Mouse (Mus musculus) heart, embryonic 14.5 days (tissue): ENCODE measurements around the gene Sirt7. TPM values are rescaled to one million over a fixed set of nuclear protein-coding genes. Genes with fewer than 3 reads are reported as not detected.
A peak's percentile ranks its signal among the peaks of the same experiment; 100 is the strongest.

Experiments used
- ATAC-seq: fragments of 200-750 bp; cut with Nextera tagmentation; 2 replicates; pipeline ENCODE4 v1.8.0; 2017; ENCODE audit warnings: low read depth, moderate TSS enrichment; ENCODE audit not compliant: insufficient number of reproducible peaks, insufficient read depth, low FRiP score
- H3K27ac ChIP-seq, 2 experiments: fragments of 200-500 bp in 1 of 2; fragments of 300-500 bp in 1 of 2; sonication (generic) in 1 of 2; replicated peaks in 1 of 2; 2 replicates each; pipeline ENCODE4 v1.5.1; 2012 to 2014; ENCODE audit warnings: low read depth in 2 of 2, low read length in 2 of 2, control low read depth in 1 of 2, mild to moderate bottlenecking in 1 of 2, mixed read lengths in 1 of 2; ENCODE audit not compliant: control insufficient read depth in 1 of 2, insufficient read depth in 1 of 2
- H3K27me3 ChIP-seq: fragments of 300-500 bp; sonication (generic); 2 replicates; pipeline ENCODE4 v1.6.1; 2014; ENCODE audit warnings: mild to moderate bottlenecking, low read length, control low read depth; ENCODE audit not compliant: control insufficient read depth, insufficient read depth
- H3K36me3 ChIP-seq: fragments of 300-500 bp; sonication (generic); 2 replicates; pipeline ENCODE4 v1.6.1; 2014; ENCODE audit warnings: mild to moderate bottlenecking, control low read depth, low read length, mixed read lengths; ENCODE audit not compliant: control insufficient read depth, insufficient read depth
- H3K4me1 ChIP-seq, 2 experiments: fragments of 200-500 bp in 1 of 2; fragments of 300-500 bp in 1 of 2; sonication (generic) in 1 of 2; 2 replicates each; pipeline ENCODE4 v1.6.1; 2012 to 2014; ENCODE audit warnings: low read length in 2 of 2, control low read depth in 1 of 2, mixed read lengths in 1 of 2; ENCODE audit not compliant: control insufficient read depth in 2 of 2, insufficient read depth in 2 of 2
- H3K4me2 ChIP-seq: fragments of 300-500 bp; sonication (generic); 2 replicates; pipeline ENCODE4 v1.6.1; 2014; ENCODE audit warnings: mild to moderate bottlenecking, low read length
- H3K4me3 ChIP-seq, 2 experiments: fragments of 200-500 bp in 1 of 2; fragments of 300-500 bp in 1 of 2; sonication (generic) in 1 of 2; 2 replicates each; pipeline ENCODE4 v1.5.1; 2012 to 2014; ENCODE audit warnings: low read length in 2 of 2, mild to moderate bottlenecking in 2 of 2, control low read depth in 1 of 2, low read depth in 1 of 2, moderate library complexity in 1 of 2; ENCODE audit not compliant: control insufficient read depth in 1 of 2, insufficient read depth in 1 of 2
- H3K9ac ChIP-seq: fragments of 300-500 bp; sonication (generic); 2 replicates; pipeline ENCODE4 v1.6.1; 2014; ENCODE audit warnings: mild to moderate bottlenecking, low read length
- H3K9me3 ChIP-seq: fragments of 300-500 bp; sonication (generic); 2 replicates; pipeline ENCODE4 v1.6.1; 2016; ENCODE audit warnings: low read length, control low read depth; ENCODE audit not compliant: control insufficient read depth
- WGBS: fragments of 180-500 bp; shearing (Covaris S2); extraction: QIAGEN DNeasy Blood & Tissue Kit; methylation state at CpG from one replicate; pipeline ENCODE4 v1.1.7; 2014; 5-methylcytosine and 5-hydroxymethylcytosine counted together
- microRNA-seq: library from miRNA; unstranded; fragments of <30 nt; microRNA quantifications from one replicate; pipeline ENCODE4, GENCODE M21; 2016
- polyA plus RNA-seq: library from polyadenylated mRNA; unstranded; fragments of >200 nt; fragmentation: Nextera tagmentation; extraction: Ambion mirVana; gene quantifications from 2 replicates; pipeline ENCODE4 v1.2.1, GENCODE M21; 2014

Sirt7 gene
- polyA plus RNA-seq, 1 experiment from 2014 or later = 18.5 TPM

DNA sequence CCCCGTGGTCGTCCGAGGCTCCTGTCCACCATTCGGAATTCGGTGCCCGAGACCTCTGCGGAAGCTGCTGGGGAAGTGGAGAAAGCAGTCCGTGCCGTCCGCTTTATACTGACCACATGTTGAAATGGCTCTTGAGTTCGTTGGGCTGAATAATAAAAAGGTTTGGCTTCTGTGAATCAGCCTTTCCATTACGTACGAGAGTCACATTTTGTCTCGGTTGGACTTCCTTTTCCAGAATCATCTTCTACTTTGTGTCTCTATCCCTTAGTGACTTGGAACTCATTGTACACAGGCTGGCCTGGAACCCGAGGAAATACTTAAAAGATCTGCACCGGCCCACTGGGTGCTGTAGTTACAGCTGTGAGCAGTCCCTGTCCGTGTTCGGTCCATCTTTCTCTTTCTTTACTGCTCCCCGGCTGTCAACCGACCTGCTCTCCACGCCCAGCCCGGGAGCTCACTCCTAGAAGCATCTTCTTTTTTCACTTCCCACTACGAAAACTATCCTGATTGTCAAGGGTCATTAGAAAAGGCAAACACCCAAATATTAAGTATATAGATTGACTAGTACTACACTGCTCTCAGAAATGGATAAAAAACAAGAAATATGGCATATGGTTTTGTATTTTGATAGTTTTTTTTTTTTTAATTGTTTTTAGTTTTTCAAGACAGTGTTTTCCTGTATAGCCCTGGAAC is 51.3 kb downstream of the Sirt7 start:
- Histone ChIP-seq H3K4me3 (peak overlapping the region; percentile 78 to 87), H3K4me1 (peaks cover 9 to 24% of the 10 kb centered on the region in 2 experiments), H3K9ac (peak overlapping the region; percentile 96), H3K4me2 (peak overlapping the region; percentile 92), H3K36me3 (peaks cover 49% of the 10 kb centered on the region), H3K27me3 (no peaks in the 10 kb centered on the region), H3K9me3 (no peaks in the 10 kb centered on the region), H3K27ac (peak overlapping the region; percentile 96 to 99)
- no peak for ATAC-seq
- WGBS = under 1% methylated on average over 23 of the region's 23 CpGs

DNA sequence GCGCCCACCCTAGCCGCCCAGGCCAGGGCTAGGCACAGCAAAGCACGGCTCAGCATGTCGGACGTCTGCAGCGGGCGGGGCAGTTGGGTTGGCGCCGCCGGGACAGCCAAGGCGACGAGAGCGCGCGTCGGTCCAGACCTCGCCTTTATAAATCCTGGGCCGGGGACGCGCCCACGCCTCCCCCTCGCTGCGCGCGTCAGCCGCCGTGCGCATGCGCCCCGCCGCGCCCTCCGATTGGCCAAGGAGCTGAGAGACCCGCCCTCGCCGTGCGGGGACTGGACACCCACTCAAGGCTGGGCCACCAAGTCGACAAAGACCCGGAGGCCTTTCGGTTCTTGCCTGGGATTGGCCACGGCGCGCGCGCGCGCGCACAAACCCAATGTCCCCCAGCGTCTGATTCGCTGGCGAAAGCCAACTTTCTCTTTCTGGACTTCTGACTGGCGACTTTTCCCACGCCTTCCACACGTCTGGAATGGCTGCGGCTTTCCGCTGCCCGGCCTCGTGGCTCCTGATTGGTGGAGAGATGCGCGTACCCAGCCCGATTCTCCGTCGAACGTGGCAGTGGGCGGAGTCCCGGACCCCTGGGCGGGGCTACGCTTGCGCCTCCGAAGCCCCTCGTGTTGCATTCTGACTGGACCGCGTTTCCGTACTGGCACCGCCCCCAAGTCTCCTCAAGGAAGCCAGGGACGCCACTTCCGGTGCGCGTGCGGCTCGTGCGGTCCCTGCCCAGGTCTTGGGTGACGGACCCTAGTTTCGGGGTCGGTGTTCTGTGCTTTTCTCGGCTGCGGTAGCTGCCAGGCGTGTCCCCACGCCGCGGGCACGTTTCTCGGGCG is 52.1 kb downstream of the Sirt7 start, which contains the start of gene P4hb:
Gene P4hb, minus strand, starts transcription at position 502 of the 833 bp plus-strand sequence.
- H3K9ac ChIP-seq = peak within 1 kb of the TSS; percentile 96
- H3K4me3 ChIP-seq = peak within 1 kb of the TSS; percentile 87
- H3K27me3 ChIP-seq = no peaks in the 10 kb centered on the region
- peak within 1 kb of the TSS; percentile 92 for H3K4me2 ChIP-seq
- H3K4me1 ChIP-seq = peaks cover 9 to 24% of the 10 kb centered on the region in 2 experiments
- peaks cover 49% of the 10 kb centered on the region for H3K36me3 ChIP-seq
- whole genome bisulfite sequencing = under 1% methylated on average over 93 of the region's 94 CpGs
- no peaks in the 10 kb centered on the region for H3K9me3 ChIP-seq
- peak; percentile 96 for ATAC-seq
- peak within 1 kb of the TSS; percentile 96 to 99 for H3K27ac ChIP-seq

DNA sequence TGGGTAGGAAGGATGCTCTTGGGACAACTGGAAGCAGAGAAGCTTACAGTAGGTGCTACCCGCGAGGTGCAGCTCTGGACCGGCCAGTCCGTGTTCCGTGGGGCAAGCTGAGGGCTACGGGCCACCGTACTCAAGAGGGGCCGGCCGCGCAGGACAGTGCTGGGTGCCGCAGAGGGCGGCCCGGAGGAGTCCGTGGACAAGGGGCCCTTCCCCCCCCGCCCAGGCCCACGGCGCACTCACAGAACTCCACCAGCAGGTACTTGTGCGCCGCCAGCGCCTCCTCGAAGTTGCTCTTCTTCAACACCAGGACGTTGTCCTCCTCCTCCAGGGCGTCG is 52.7 kb downstream of the Sirt7 start:
- peaks cover 49% of the 10 kb centered on the region for H3K36me3 ChIP-seq
- peak overlapping the region; percentile 76 to 99 for H3K27ac ChIP-seq
- H3K4me1 ChIP-seq = peaks cover 9 to 24% of the 10 kb centered on the region in 2 experiments
- peak; percentile 39 for ATAC-seq
- H3K27me3 ChIP-seq = no peaks in the 10 kb centered on the region
- H3K4me2 ChIP-seq = peak overlapping the region; percentile 91
- under 1% methylated on average over 24 of the region's 24 CpGs for WGBS
- peak overlapping the region; percentile 87 for H3K4me3 ChIP-seq
- peak overlapping the region; percentile 94 for H3K9ac ChIP-seq
- no peaks in the 10 kb centered on the region for H3K9me3 ChIP-seq

DNA sequence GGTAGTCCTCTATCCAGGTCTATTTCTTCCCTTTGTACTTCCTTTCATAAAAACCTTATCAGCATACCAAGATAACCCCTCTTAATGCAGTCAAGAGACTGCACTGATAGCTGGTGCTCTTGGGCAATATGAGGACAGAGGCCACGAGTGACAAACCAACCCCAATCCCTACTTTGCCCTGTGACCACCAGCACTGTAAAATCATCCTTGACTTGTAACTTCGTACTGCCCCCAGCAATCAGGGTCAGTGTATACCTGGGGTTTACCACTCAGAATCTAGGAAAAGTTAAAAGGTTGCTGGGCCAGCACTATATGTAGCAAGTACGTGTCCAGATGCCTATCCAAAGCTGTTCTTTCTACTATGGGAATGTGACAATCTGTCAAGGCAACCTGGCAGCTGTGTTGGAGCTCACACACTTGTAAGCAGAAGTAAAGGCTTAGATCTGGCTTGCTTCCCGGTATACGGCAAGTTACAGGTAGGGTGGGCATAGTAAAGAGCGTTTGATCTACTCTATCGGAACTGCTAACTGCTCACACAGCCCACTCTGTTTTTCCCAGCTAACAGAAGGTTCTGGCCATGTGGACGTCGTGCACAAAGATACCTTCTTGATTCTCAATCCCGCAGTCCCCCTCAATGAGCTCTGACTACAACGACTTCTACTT is 53.2 kb downstream of the Sirt7 start:
- Histone ChIP-seq H3K4me3 (peak overlapping the region; percentile 87), H3K4me1 (peaks cover 9 to 24% of the 10 kb centered on the region in 2 experiments), H3K36me3 (peaks cover 49% of the 10 kb centered on the region), H3K27ac (peak overlapping the region; percentile 76 to 99; a peak in 3 of 4 replicates), H3K9me3 (no peaks in the 10 kb centered on the region), H3K4me2 (peak overlapping the region; percentile 91), H3K9ac (peak overlapping the region; percentile 94), H3K27me3 (no peaks in the 10 kb centered on the region)
- 5% methylated on average over 11 of the region's 11 CpGs for WGBS
- ATAC-seq = no peak

DNA sequence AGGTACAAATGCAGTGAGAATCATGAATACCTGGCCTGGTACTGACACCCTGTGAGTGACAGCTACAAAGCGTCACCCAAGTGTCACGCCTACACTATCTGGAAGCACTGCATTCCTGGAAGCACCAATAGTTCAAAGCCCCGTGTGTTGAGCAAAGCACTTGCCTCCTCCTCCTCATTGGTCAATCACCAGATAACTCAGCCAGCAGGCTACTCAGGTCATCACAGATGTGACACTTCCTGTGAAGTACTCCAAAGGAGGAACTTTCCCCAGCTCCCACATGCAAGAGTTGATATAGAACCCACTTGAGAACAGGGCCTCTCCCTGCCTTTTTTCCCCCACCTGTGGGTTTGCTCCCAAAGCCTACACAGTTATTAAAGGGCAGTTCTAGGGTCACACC is 53.9 kb downstream of the Sirt7 start:
- 41% methylated on average over 3 of the region's 3 CpGs for WGBS

More for the DNA sequence above, 53.9 kb downstream of the Sirt7 start:
- H3K4me3 ChIP-seq = peak overlapping the region; percentile 87; a peak in 2 of 4 replicates
- H3K9ac ChIP-seq = peak overlapping the region; percentile 94
- H3K27ac ChIP-seq = no peak overlapping the region
- H3K9me3 ChIP-seq = no peaks in the 10 kb centered on the region
- peak overlapping the region; percentile 91 for H3K4me2 ChIP-seq
- peaks cover 56% of the 10 kb centered on the region for H3K36me3 ChIP-seq
- peaks cover 9 to 24% of the 10 kb centered on the region in 2 experiments for H3K4me1 ChIP-seq
- H3K27me3 ChIP-seq = no peaks in the 10 kb centered on the region
- no peak for ATAC-seq

Small RNAs within 50 kb of the gene (microRNA-seq; reads per million reads assigned to microRNA genes)
- not detected for gene Mir6936

Other genes with a start within 250 kb of the Sirt7 start
- 30.6 and 32.8 TPM in 2 replicates for gene Faap100, start 246.5 kb downstream of the Sirt7 start, polyA plus RNA-seq
- 35.6 and 37.2 TPM in 2 replicates for gene Nploc4, start 187.5 kb downstream of the Sirt7 start, polyA plus RNA-seq
- not detected in 2 replicates for gene Tspan10, start 182.6 kb downstream of the Sirt7 start, polyA plus RNA-seq
- gene Pde6g, start 171.7 kb downstream of the Sirt7 start, polyA plus RNA-seq = 0.23 TPM in 1 of 2 replicates, not detected in the other
- gene Oxld1, start 167.2 kb downstream of the Sirt7 start, polyA plus RNA-seq = 24.9 and 26.0 TPM in 2 replicates
- 19.5 and 20.2 TPM in 2 replicates for gene Ccdc137, start 167.1 kb downstream of the Sirt7 start, polyA plus RNA-seq
- gene Arl16, start 157.6 kb downstream of the Sirt7 start, polyA plus RNA-seq = 40.0 and 44.4 TPM in 2 replicates
- 225 and 239 TPM in 2 replicates for gene Mrpl12, start 140.6 kb downstream of the Sirt7 start, polyA plus RNA-seq
- gene Slc25a10, start 133.4 kb downstream of the Sirt7 start, polyA plus RNA-seq = 39.4 and 41.7 TPM in 2 replicates
- 2.3 and 2.5 TPM in 2 replicates for gene Gcgr, start 94.5 kb downstream of the Sirt7 start, polyA plus RNA-seq
- gene Mcrip1, start 75.5 kb downstream of the Sirt7 start, polyA plus RNA-seq = 153 and 158 TPM in 2 replicates
- gene Ppp1r27, start 74.1 kb downstream of the Sirt7 start, polyA plus RNA-seq = not detected in 2 replicates
- gene P4hb, start 52.0 kb downstream of the Sirt7 start, polyA plus RNA-seq = 431 and 451 TPM in 2 replicates
- gene Arhgdia, start 43.6 kb downstream of the Sirt7 start, polyA plus RNA-seq = 360 and 367 TPM in 2 replicates
- 251 and 254 TPM in 2 replicates for gene Alyref, start 26.9 kb downstream of the Sirt7 start, polyA plus RNA-seq
- gene Anapc11, start 26.8 kb downstream of the Sirt7 start, polyA plus RNA-seq = 223 and 251 TPM in 2 replicates
- 17.5 and 18.9 TPM in 2 replicates for gene Npb, start 16.8 kb downstream of the Sirt7 start, polyA plus RNA-seq
- gene Pcyt2, start 7.3 kb downstream of the Sirt7 start, polyA plus RNA-seq = 72.0 and 73.2 TPM in 2 replicates
- gene Mafg, start 8.4 kb upstream of the Sirt7 start, polyA plus RNA-seq = 16.6 and 18.1 TPM in 2 replicates
- gene Pycr1, start 18.5 kb upstream of the Sirt7 start, polyA plus RNA-seq = 17.1 and 22.3 TPM in 2 replicates
- gene Myadml2, start 22.9 kb upstream of the Sirt7 start, polyA plus RNA-seq = 19.4 and 19.5 TPM in 2 replicates
- gene Notum, start 35.9 kb upstream of the Sirt7 start, polyA plus RNA-seq = 1.1 and 1.6 TPM in 2 replicates
- 96.6 and 106 TPM in 2 replicates for gene Aspscr1, start 47.7 kb upstream of the Sirt7 start, polyA plus RNA-seq
- 109 and 135 TPM in 2 replicates for gene Cenpx, start 88.5 kb upstream of the Sirt7 start, polyA plus RNA-seq
- 16.9 and 23.7 TPM in 2 replicates for gene Lrrc45, start 88.7 kb upstream of the Sirt7 start, polyA plus RNA-seq
- gene Rac3, start 96.2 kb upstream of the Sirt7 start, polyA plus RNA-seq = 0.69 and 1.9 TPM in 2 replicates
- 7.7 and 11.9 TPM in 2 replicates for gene Dcxr, start 102.0 kb upstream of the Sirt7 start, polyA plus RNA-seq
- 1.7 and 4.7 TPM in 2 replicates for gene Cbr2, start 106.9 kb upstream of the Sirt7 start, polyA plus RNA-seq
- 1.9 and 2.9 TPM in 2 replicates for gene Hmga1b, start 137.6 kb upstream of the Sirt7 start, polyA plus RNA-seq
- gene Rfng, start 159.0 kb upstream of the Sirt7 start, polyA plus RNA-seq = 16.0 and 16.7 TPM in 2 replicates
- 138 and 151 TPM in 2 replicates for gene Gps1, start 159.0 kb upstream of the Sirt7 start, polyA plus RNA-seq
- gene Dus1l, start 171.2 kb upstream of the Sirt7 start, polyA plus RNA-seq = 43.6 and 44.5 TPM in 2 replicates
- 29.6 and 32.0 TPM in 2 replicates for gene Fasn, start 199.3 kb upstream of the Sirt7 start, polyA plus RNA-seq